In the genomic region with DNA sequence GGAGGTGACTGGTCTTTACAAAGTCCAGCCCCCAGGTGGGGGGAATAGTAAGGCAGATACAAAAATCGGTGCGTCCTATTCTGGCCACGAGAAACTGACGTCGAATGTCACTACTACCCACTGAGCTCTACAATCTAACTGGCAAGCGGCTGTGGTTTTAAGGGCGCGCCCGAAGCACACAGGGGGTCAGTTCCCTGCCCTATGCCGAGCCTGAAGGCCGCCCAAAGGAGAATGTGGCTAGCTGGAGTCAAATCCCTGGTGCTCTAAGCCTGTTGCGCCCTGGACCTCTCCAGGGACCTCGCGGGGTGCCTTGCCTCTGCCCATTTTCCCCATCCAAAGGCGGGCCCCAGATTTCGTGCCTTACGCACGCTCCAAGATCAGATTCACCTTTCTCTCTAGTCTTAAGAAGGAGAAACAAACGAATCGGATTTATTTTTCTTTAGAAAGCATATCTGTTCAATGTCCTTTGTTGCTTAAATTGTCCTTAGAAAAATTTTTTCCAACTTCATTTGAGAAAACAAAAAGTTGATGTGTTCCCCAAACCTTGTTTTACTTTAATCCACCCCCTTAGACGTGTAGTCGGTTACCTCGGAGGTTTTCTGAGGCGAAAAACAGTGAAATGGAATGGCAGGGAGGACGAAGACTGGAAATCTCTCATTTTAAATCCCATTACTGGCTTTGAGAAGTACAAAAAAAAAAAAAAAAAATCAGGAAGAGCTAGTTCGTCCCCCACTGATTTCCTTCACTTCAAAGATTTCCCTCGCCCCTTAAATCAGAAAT, we compare ENCODE assay signal across 8 mouse cellular contexts.
DNase-seq lines count a peak whose midpoint lies in the region; ATAC-seq and TF ChIP-seq lines count a peak whose summit lies in the region.

No protein-coding gene starts in this region.

- peaks cover 91% of the 10 kb centered on the region for H3K27me3 ChIP-seq in hindbrain, embryonic 10.5 days (ENCODE audit: insufficient read depth, poor library complexity, severe bottlenecking)
- peaks cover 24% of the 10 kb centered on the region for H3K27me3 ChIP-seq in thymus, adult 2 months (ENCODE audit: control insufficient read depth, insufficient read depth, low read length)

- peak overlapping the region; percentile 59 for H3K4me3 ChIP-seq in gastrocnemius, adult 2 months
- peak overlapping the region; percentile 49 for H3K4me3 ChIP-seq in hindbrain, embryonic 10.5 days
- H3K4me3 ChIP-seq in thymus, adult 2 months (ENCODE audit: control insufficient read depth, insufficient read depth, low read length), result no peak overlapping the region

- peaks cover 79% of the 10 kb centered on the region for H3K4me1 ChIP-seq in hindbrain, embryonic 10.5 days (replicated peaks)
- peaks cover 8% of the 10 kb centered on the region for H3K4me1 ChIP-seq in thymus, adult 2 months (replicated peaks; ENCODE audit: control insufficient read depth, insufficient read depth, low read length)

- TF ChIP-seq CTCF in gastrocnemius, adult 2 months (IDR thresholded peaks at IDR 0.05), result no peak
- TF ChIP-seq CTCF in brain, embryonic 14.5 days (IDR thresholded peaks at IDR 0.05; ENCODE audit: borderline replicate concordance, extremely low read depth, insufficient read depth, insufficient read length), result no peak
- TF ChIP-seq CTCF in thymus, adult 2 months (IDR thresholded peaks at IDR 0.05; ENCODE audit: borderline replicate concordance, control insufficient read depth, extremely low read depth, insufficient read depth, low read length, poor library complexity), result no peak

- WGBS in hindbrain, embryonic 10.5 days, result 2% methylated on average over 27 of the region's 27 CpGs
- 7% methylated on average over 27 of the region's 27 CpGs for WGBS in thymus, adult 2 months

- no peaks in the 10 kb centered on the region for H3K36me3 ChIP-seq in hindbrain, embryonic 10.5 days
- H3K36me3 ChIP-seq in thymus, adult 2 months (ENCODE audit: control insufficient read depth, insufficient read depth, low read length), result no peaks in the 10 kb centered on the region

- TF ChIP-seq POLR2A in brain, embryonic 14.5 days (IDR thresholded peaks at IDR 0.05; ENCODE audit: borderline replicate concordance, extremely low read depth, insufficient read depth, insufficient read length, poor library complexity, severe bottlenecking), result no peak
- TF ChIP-seq POLR2A in thymus, adult 2 months (IDR thresholded peaks at IDR 0.05; ENCODE audit: control insufficient read depth, extremely low read depth, insufficient read depth, low read length, poor library complexity), result no peak

- peak overlapping the region; percentile 61 for H3K27ac ChIP-seq in gastrocnemius, adult 2 months
- H3K27ac ChIP-seq in hindbrain, embryonic 10.5 days, result peak overlapping the region; percentile 31; the same call in 1 of the 2 replicates
- H3K27ac ChIP-seq in thymus, adult 2 months (ENCODE audit: control insufficient read depth, insufficient read depth, low read length), result no peak overlapping the region

- ATAC-seq in megakaryocyte, adult 5-6 weeks (ENCODE audit: poor library complexity, severe bottlenecking), result peak; percentile 19; the same call in 1 of the 2 replicates

- no peak for DNase-seq in gastrocnemius, adult 2 months
- DNase-seq in gastrocnemius, postnatal 4 days (ENCODE audit: low spot score in 2 of 2), result no peak
- DNase-seq in brain, embryonic 14.5 days (ENCODE audit: low read depth), result peak; percentile 43
- DNase-seq in hindbrain, embryonic 10.5 days (ENCODE audit: low spot score), result no peak
- DNase-seq in thymus, adult 2 months, result no peak
- no peak for DNase-seq in urinary bladder, postnatal 14 days (ENCODE audit: low spot score)
- no peak for DNase-seq in right cerebral cortex, adult 2 months (ENCODE audit: low spot score in 2 of 2)

- no peaks in the 10 kb centered on the region for H3K9me3 ChIP-seq in hindbrain, embryonic 10.5 days

- intact Hi-C loops in gastrocnemius, adult 2 months (cut with DNase I), result loop anchor here (10.0 kb wide), 1 partner anchor 122 kb away; no protein-coding TSS in a partner anchor
